ENCODE assay signal across 1 mouse cellular context in genomic region chr9:109058006-109058765, GRCm38 (mm10).
TF ChIP-seq lines count a peak whose summit lies in the region.

No protein-coding gene starts in this region.

TF ChIP-seq in MEL, 35 proteins besides CTCF, POLR2A, EP300 and RAD21 (continued from another document):
- no peak for TF ChIP-seq E2F4 (IDR thresholded peaks at IDR 0.05; ENCODE audit: borderline replicate concordance, low read depth, low read length)
- no peak for TF ChIP-seq USF2 (IDR thresholded peaks at IDR 0.05; ENCODE audit: borderline replicate concordance in 1 of 2, insufficient read depth in 1 of 2, low read depth in 1 of 2, low read length in 2 of 2)
- TF ChIP-seq BHLHE40 (IDR thresholded peaks at IDR 0.05; ENCODE audit: borderline replicate concordance, low read depth, low read length) = no peak
- TF ChIP-seq ZC3H11A (IDR thresholded peaks at IDR 0.05; ENCODE audit: low read depth, low read length) = no peak
- TF ChIP-seq ETS1 (IDR thresholded peaks at IDR 0.05; ENCODE audit: low read depth, low read length) = no peak
- TF ChIP-seq MAFK (IDR thresholded peaks at IDR 0.05; ENCODE audit: borderline replicate concordance, low read depth, low read length) = no peak
- TF ChIP-seq KAT2A (conservative IDR thresholded peaks at IDR 0.05; ENCODE audit: low read depth, low read length) = no peak
- no peak for TF ChIP-seq POLR2AphosphoS2 (IDR thresholded peaks at IDR 0.05; ENCODE audit: low read length)
- no peak for TF ChIP-seq TAL1 (IDR thresholded peaks at IDR 0.05; ENCODE audit: low read length)
- TF ChIP-seq MEF2A (IDR thresholded peaks at IDR 0.05; ENCODE audit: extremely low read depth, insufficient replicate concordance, low read depth, low read length, poor library complexity, severe bottlenecking) = no peak
- TF ChIP-seq MAX (IDR thresholded peaks at IDR 0.05; ENCODE audit: low read length) = no peak
TF ChIP-seq in MEL: peak in this region for 0.
